Mouse (Mus musculus): ENCODE measurements around the gene Cct2. TPM values are rescaled to one million over a fixed set of nuclear protein-coding genes. Genes with fewer than 3 reads are reported as not detected.

Cct2 gene
- polyA plus RNA-seq, 1 experiment from 2014 or later = 112 TPM

- 92% methylated on average over 3 of the region's 3 CpGs for WGBS
- H3K9me3 ChIP-seq (ENCODE audit: control insufficient read depth) = no peaks in the 10 kb centered on the region
- no peak for ATAC-seq
- H3K36me3 ChIP-seq (ENCODE audit: control insufficient read depth, insufficient read depth) = peaks cover 25% of the 10 kb centered on the region
- H3K27me3 ChIP-seq (replicated peaks; ENCODE audit: control insufficient read depth, insufficient read depth, low read length) = no peaks in the 10 kb centered on the region
- H3K4me3 ChIP-seq (ENCODE audit: low read depth, low read length) = no peak overlapping the region
- H3K9ac ChIP-seq (ENCODE audit: low read depth, low read length) = no peak overlapping the region
- no peak overlapping the region for H3K4me2 ChIP-seq (replicated peaks; ENCODE audit: low read depth)
- TF ChIP-seq CTCF (IDR thresholded peaks at IDR 0.05; ENCODE audit: low read depth) = peak; percentile 41
- H3K4me1 ChIP-seq (replicated peaks; ENCODE audit: control insufficient read depth, insufficient read depth, low read length) = no peaks in the 10 kb centered on the region
- no peak overlapping the region for H3K27ac ChIP-seq (ENCODE audit: low read depth, low read length)
These were observed 5.5 kb upstream of the Cct2 start for GRCm38 (mm10) chr10:117069109-117069508.

DNA sequence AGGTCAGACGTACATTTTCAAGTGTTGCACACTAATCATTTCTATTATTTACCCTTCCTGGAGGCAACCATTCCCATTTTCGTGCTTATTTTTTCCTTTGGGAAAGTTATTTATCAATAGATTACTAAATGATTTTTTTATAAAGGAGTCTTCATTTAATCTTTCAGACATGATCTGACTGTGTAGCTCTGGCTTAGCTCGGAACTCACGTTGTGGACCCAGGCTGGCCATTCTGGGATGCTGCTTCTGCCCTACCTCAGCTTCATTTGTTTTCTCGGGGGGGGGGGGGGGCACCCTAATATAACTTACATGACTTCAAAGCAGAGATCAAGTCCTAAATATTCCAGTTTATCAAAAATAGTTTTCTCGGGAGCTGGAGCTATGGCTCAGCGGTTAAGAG is 462 bp upstream of the Cct2 start:
- ATAC-seq = no peak
- WGBS = 5% methylated on average over 7 of the region's 7 CpGs
- no peaks in the 10 kb centered on the region for H3K27me3 ChIP-seq (replicated peaks; ENCODE audit: control insufficient read depth, insufficient read depth, low read length)

DNA sequence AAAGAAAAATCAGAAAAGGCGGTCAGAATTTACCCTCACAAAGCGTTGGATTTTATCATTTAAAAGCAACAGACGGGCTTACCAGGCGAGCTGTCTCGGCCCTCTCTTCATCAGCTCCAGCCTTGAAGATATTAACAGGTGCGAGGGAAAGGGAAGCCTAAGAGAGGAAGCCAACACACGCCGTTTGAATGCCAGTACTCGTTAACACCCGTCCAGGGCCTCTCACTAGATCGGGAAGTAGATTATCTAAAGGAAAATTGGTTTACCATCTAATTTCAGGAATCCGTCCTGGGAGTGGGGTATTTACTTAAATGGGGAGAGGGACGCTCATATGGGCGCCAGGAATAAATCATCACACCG is 740 bp downstream of the Cct2 start:
- no peak for TF ChIP-seq CTCF (IDR thresholded peaks at IDR 0.05; ENCODE audit: low read depth)
- ATAC-seq = no peak
- H3K9ac ChIP-seq (ENCODE audit: low read depth, low read length) = peak overlapping the region; percentile 80
- WGBS = 1% methylated on average over 15 of the region's 15 CpGs
- peak overlapping the region; percentile 99 for H3K4me3 ChIP-seq (ENCODE audit: low read depth, low read length)
- H3K9me3 ChIP-seq (ENCODE audit: control insufficient read depth) = no peaks in the 10 kb centered on the region
- no peak overlapping the region for H3K27ac ChIP-seq (ENCODE audit: low read depth, low read length)
- H3K4me1 ChIP-seq (replicated peaks; ENCODE audit: control insufficient read depth, insufficient read depth, low read length) = no peaks in the 10 kb centered on the region
- peak overlapping the region; percentile 84 for H3K4me2 ChIP-seq (replicated peaks; ENCODE audit: low read depth)
- peaks cover 39% of the 10 kb centered on the region for H3K36me3 ChIP-seq (ENCODE audit: control insufficient read depth, insufficient read depth)
- no peaks in the 10 kb centered on the region for H3K27me3 ChIP-seq (replicated peaks; ENCODE audit: control insufficient read depth, insufficient read depth, low read length)

More for the DNA sequence above, 462 bp upstream of the Cct2 start:
- H3K4me3 ChIP-seq (ENCODE audit: low read depth, low read length) = peak overlapping the region; percentile 99
- no peak for TF ChIP-seq CTCF (IDR thresholded peaks at IDR 0.05; ENCODE audit: low read depth)
- no peaks in the 10 kb centered on the region for H3K4me1 ChIP-seq (replicated peaks; ENCODE audit: control insufficient read depth, insufficient read depth, low read length)
- H3K36me3 ChIP-seq (ENCODE audit: control insufficient read depth, insufficient read depth) = peaks cover 28% of the 10 kb centered on the region
- H3K9me3 ChIP-seq (ENCODE audit: control insufficient read depth) = no peaks in the 10 kb centered on the region
- peak overlapping the region; percentile 63 for H3K4me2 ChIP-seq (replicated peaks; ENCODE audit: low read depth)
- no peak overlapping the region for H3K27ac ChIP-seq (ENCODE audit: low read depth, low read length)
- 0 out of 2 replicates have a peak overlapping the region, but pooled peaks have one; percentile 31 for H3K9ac ChIP-seq (ENCODE audit: low read depth, low read length)

GRCm38 (mm10) chr10:117055668-117056067 is 7.9 kb downstream of the Cct2 start:
- H3K9ac ChIP-seq (ENCODE audit: low read depth, low read length) = no peak overlapping the region
- WGBS = 90% methylated on average over 4 of the region's 4 CpGs
- H3K27ac ChIP-seq (ENCODE audit: low read depth, low read length) = no peak overlapping the region
- H3K4me1 ChIP-seq (replicated peaks; ENCODE audit: control insufficient read depth, insufficient read depth, low read length) = no peaks in the 10 kb centered on the region
- H3K27me3 ChIP-seq (replicated peaks; ENCODE audit: control insufficient read depth, insufficient read depth, low read length) = no peaks in the 10 kb centered on the region
- peak; percentile 55 for TF ChIP-seq CTCF (IDR thresholded peaks at IDR 0.05; ENCODE audit: low read depth)
- no peak for ATAC-seq
- no peak overlapping the region for H3K4me3 ChIP-seq (ENCODE audit: low read depth, low read length)
- peaks cover 97% of the 10 kb centered on the region for H3K36me3 ChIP-seq (ENCODE audit: control insufficient read depth, insufficient read depth)
- H3K9me3 ChIP-seq (ENCODE audit: control insufficient read depth) = no peaks in the 10 kb centered on the region
- H3K4me2 ChIP-seq (replicated peaks; ENCODE audit: low read depth) = no peak overlapping the region

GRCm38 (mm10) chr10:117049961-117050597 is 13.5 kb downstream of the Cct2 start:
- H3K27me3 ChIP-seq (replicated peaks; ENCODE audit: control insufficient read depth, insufficient read depth, low read length) = no peaks in the 10 kb centered on the region
- H3K4me2 ChIP-seq (replicated peaks; ENCODE audit: low read depth) = no peak overlapping the region
- H3K9ac ChIP-seq (ENCODE audit: low read depth, low read length) = no peak overlapping the region
- no peaks in the 10 kb centered on the region for H3K4me1 ChIP-seq (replicated peaks; ENCODE audit: control insufficient read depth, insufficient read depth, low read length)
- no peak overlapping the region for H3K4me3 ChIP-seq (ENCODE audit: low read depth, low read length)
- H3K27ac ChIP-seq (ENCODE audit: low read depth, low read length) = no peak overlapping the region
- no peaks in the 10 kb centered on the region for H3K9me3 ChIP-seq (ENCODE audit: control insufficient read depth)
- 76% methylated on average over 4 of the region's 4 CpGs for WGBS
- peaks cover 61% of the 10 kb centered on the region for H3K36me3 ChIP-seq (ENCODE audit: control insufficient read depth, insufficient read depth)
- no peak for TF ChIP-seq CTCF (IDR thresholded peaks at IDR 0.05; ENCODE audit: low read depth)
- no peak for ATAC-seq

DNA sequence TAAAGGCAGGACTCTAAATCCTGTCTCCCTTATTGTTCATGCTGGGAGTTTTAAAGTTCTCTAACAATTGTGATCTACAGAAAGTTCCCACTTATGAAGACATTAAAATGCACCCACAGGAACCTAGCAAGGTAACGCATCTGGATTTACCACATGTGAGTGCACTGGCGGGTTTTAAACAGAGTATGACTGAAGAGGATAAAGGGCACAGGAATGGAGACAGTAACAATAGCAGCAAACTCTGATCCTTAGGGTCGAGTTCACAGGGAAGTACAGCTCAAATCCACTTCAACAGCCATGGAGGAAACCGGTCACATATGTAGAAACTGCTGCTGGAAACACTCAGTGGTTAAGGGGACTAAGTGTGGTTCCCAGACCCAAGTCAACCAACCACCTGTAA is 14.4 kb downstream of the Cct2 start:
- no peak overlapping the region for H3K9ac ChIP-seq (ENCODE audit: low read depth, low read length)

More for the DNA sequence above, 14.4 kb downstream of the Cct2 start:
- H3K9me3 ChIP-seq (ENCODE audit: control insufficient read depth) = no peaks in the 10 kb centered on the region
- no peaks in the 10 kb centered on the region for H3K4me1 ChIP-seq (replicated peaks; ENCODE audit: control insufficient read depth, insufficient read depth, low read length)
- H3K4me2 ChIP-seq (replicated peaks; ENCODE audit: low read depth) = no peak overlapping the region
- no peak for ATAC-seq
- 61% methylated on average over 4 of the region's 4 CpGs for WGBS
- no peaks in the 10 kb centered on the region for H3K27me3 ChIP-seq (replicated peaks; ENCODE audit: control insufficient read depth, insufficient read depth, low read length)
- no peak overlapping the region for H3K4me3 ChIP-seq (ENCODE audit: low read depth, low read length)
- H3K27ac ChIP-seq (ENCODE audit: low read depth, low read length) = no peak overlapping the region
- TF ChIP-seq CTCF (IDR thresholded peaks at IDR 0.05; ENCODE audit: low read depth) = no peak
- H3K36me3 ChIP-seq (ENCODE audit: control insufficient read depth, insufficient read depth) = peaks cover 53% of the 10 kb centered on the region

All from intestine, postnatal 0 days (tissue).